Comparison of ENCODE assay signal across 8 mouse cellular contexts in genomic region chr9:61054427-61054826, GRCm38 (mm10).
DNase-seq lines count a peak whose midpoint lies in the region; ATAC-seq and TF ChIP-seq lines count a peak whose summit lies in the region.

No protein-coding gene starts in this region.

- peak overlapping the region; percentile 48; the same call in 1 of the 2 replicates for H3K27ac ChIP-seq in liver, postnatal 0 days (ENCODE audit: low read depth)
- 0 out of 2 replicates have a peak overlapping the region, but pooled peaks have one; percentile 5 for H3K27ac ChIP-seq in small intestine, adult 2 months (ENCODE audit: insufficient read depth, low read depth, low read length)

- peaks cover 21% of the 10 kb centered on the region for H3K4me1 ChIP-seq in liver, postnatal 0 days (ENCODE audit: insufficient read depth)
- H3K4me1 ChIP-seq in small intestine, adult 2 months (ENCODE audit: control insufficient read depth, insufficient read depth, insufficient read length, low read length) = peaks cover 16% of the 10 kb centered on the region

- no peaks in the 10 kb centered on the region for H3K36me3 ChIP-seq in liver, postnatal 0 days (replicated peaks; ENCODE audit: insufficient read depth, low read length)
- no peaks in the 10 kb centered on the region for H3K36me3 ChIP-seq in small intestine, adult 2 months (ENCODE audit: control insufficient read depth, insufficient read depth, low read length)

- peak; percentile 40 for TF ChIP-seq CTCF in liver, postnatal 0 days (IDR thresholded peaks at IDR 0.05; ENCODE audit: low read depth)
- no peak for TF ChIP-seq CTCF in small intestine, adult 2 months (IDR thresholded peaks at IDR 0.05; ENCODE audit: extremely low read depth, insufficient read length, insufficient replicate concordance, low read depth, low read length)

- peak; percentile 14 to 21 for DNase-seq in layer of hippocampus, adult 8-10 months (ENCODE audit: low spot score in 2 of 2)
- no peak for DNase-seq in layer of hippocampus, postnatal 25 days (ENCODE audit: extremely low spot score in 1 of 2, low spot score in 1 of 2)
- DNase-seq in adrenal gland, adult 2 months = peak; percentile 49
- peak; percentile 63 for DNase-seq in gastrocnemius, postnatal 25 days
- DNase-seq in kidney, adult 11 months = peak; percentile 58
- DNase-seq in liver, postnatal 0 days = peak; percentile 73
- DNase-seq in cerebellum, adult 9-10 months = no peak

- H3K9ac ChIP-seq in liver, postnatal 0 days (replicated peaks) = no peak overlapping the region

- TF ChIP-seq POLR2A in small intestine, adult 2 months (IDR thresholded peaks at IDR 0.05; ENCODE audit: low read depth, low read length) = no peak

- TF ChIP-seq EP300 in liver, postnatal 0 days (IDR thresholded peaks at IDR 0.05; ENCODE audit: low read depth) = no peak

- H3K4me3 ChIP-seq in liver, postnatal 0 days (ENCODE audit: low read depth, low read length) = no peak overlapping the region
- H3K4me3 ChIP-seq in small intestine, adult 2 months (ENCODE audit: low read depth, low read length) = no peak overlapping the region

- no peaks in the 10 kb centered on the region for H3K27me3 ChIP-seq in liver, postnatal 0 days (ENCODE audit: insufficient read depth, low read length)
- no peaks in the 10 kb centered on the region; the same call in 1 of the 2 replicates for H3K27me3 ChIP-seq in small intestine, adult 2 months (ENCODE audit: control insufficient read depth, insufficient read depth, low read length)

- peak; percentile 75 for ATAC-seq in liver, postnatal 0 days

- no peak overlapping the region for H3K4me2 ChIP-seq in liver, postnatal 0 days (ENCODE audit: low read depth, low read length)

- 12% methylated on average over 3 of the region's 3 CpGs for WGBS in liver, postnatal 0 days (ENCODE audit: insufficient replicate concordance)
- WGBS in small intestine, adult 2 months = 19% methylated on average over 3 of the region's 3 CpGs

- 0 out of 2 replicates have a peak, but pooled peaks cover 2% of the 10 kb centered on the region for H3K9me3 ChIP-seq in liver, postnatal 0 days (ENCODE audit: low read length)

Comparison
In these comparisons a context has a peak if more than half of its experiments do, and no peak if none do; other contexts are left out.
1. DNase-seq: peak in layer of hippocampus, adult 8-10 months (2 of 2), adrenal gland, adult 2 months (single experiment), gastrocnemius, postnatal 25 days (single experiment), kidney, adult 11 months (single experiment) and liver, postnatal 0 days (single experiment); none in layer of hippocampus, postnatal 25 days (0 of 2) and cerebellum, adult 9-10 months (single experiment).